Mouse (Mus musculus) right cerebral cortex, postnatal 36 days (tissue): ENCODE measurements around the gene AC124502.3.
"Not testable (repeated sequence)": the region's sequence is repeated elsewhere in the genome, so short reads cannot be mapped to it uniquely, and the experiment has no call there.

Source experiments
- DNase-seq, 2 experiments: peaks; one replicate each; pipeline ENCODE4 v3.0.0; 2022; ENCODE audit warnings: low spot score in 2 of 2, mixed read lengths in 1 of 2

Gene AC124502.3

GRCm38 (mm10) chr19:5038709-5039156 is at the start of gene AC124502.3, which contains the start of gene B4gat1:
TSS of gene AC124502.3 (plus strand) at chr19:5038891.
TSS of gene B4gat1 (plus strand) at chr19:5038826.
- DNase-seq, result peak; percentile 88 to 89

- no peak for DNase-seq
Measured at GRCm38 (mm10) chr19:4989013-4989412, 49.7 kb upstream of the AC124502.3 start.

- peak; percentile 80 to 81 for DNase-seq
Measured at GRCm38 (mm10) chr19:4989434-4990255, 49.0 kb upstream of the AC124502.3 start.

GRCm38 (mm10) chr19:4990256-4990625 is 48.5 kb upstream of the AC124502.3 start, which contains the start of gene Npas4:
TSS of gene Npas4 (minus strand) at chr19:4990316.
- DNase-seq, result no peak

- DNase-seq, result peak in 1 of 2 experiments; percentile 47
Measured at GRCm38 (mm10) chr19:4990716-4991115, 48.0 kb upstream of the AC124502.3 start.

- no peak for DNase-seq
Measured at GRCm38 (mm10) chr19:4992371-4992770, 46.3 kb upstream of the AC124502.3 start.

GRCm38 (mm10) chr19:4992904-4993303 is 45.8 kb upstream of the AC124502.3 start:
- DNase-seq, result peak; percentile 89 to 92

GRCm38 (mm10) chr19:4994043-4994442 is 44.6 kb upstream of the AC124502.3 start:
- DNase-seq, result peak; percentile 82 to 93

- peak; percentile 64 to 84 for DNase-seq
Measured at GRCm38 (mm10) chr19:4999445-5000140, 39.1 kb upstream of the AC124502.3 start.

GRCm38 (mm10) chr19:5001666-5002406 is 36.9 kb upstream of the AC124502.3 start:
- peak; percentile 96 to 98 for DNase-seq

GRCm38 (mm10) chr19:5003644-5004043 is 35.0 kb upstream of the AC124502.3 start:
- not testable (repeated sequence) for DNase-seq

- DNase-seq, result no peak
Measured at GRCm38 (mm10) chr19:5004925-5005324, 33.8 kb upstream of the AC124502.3 start.

- DNase-seq, result no peak
Measured at GRCm38 (mm10) chr19:5013138-5013537, 25.6 kb upstream of the AC124502.3 start.

GRCm38 (mm10) chr19:5014961-5015398 is 23.7 kb upstream of the AC124502.3 start:
- DNase-seq, result no peak

GRCm38 (mm10) chr19:5016221-5016742 is 22.4 kb upstream of the AC124502.3 start:
- no peak for DNase-seq

GRCm38 (mm10) chr19:5016782-5017181 is 21.9 kb upstream of the AC124502.3 start:
- no peak for DNase-seq

GRCm38 (mm10) chr19:5017611-5018010 is 21.1 kb upstream of the AC124502.3 start:
- no peak for DNase-seq

GRCm38 (mm10) chr19:5018191-5018590 is 20.5 kb upstream of the AC124502.3 start:
- DNase-seq, result no peak

- no peak for DNase-seq
Measured at GRCm38 (mm10) chr19:5021416-5021815, 17.3 kb upstream of the AC124502.3 start.

GRCm38 (mm10) chr19:5023621-5024479 is 14.8 kb upstream of the AC124502.3 start, which contains the start of gene Slc29a2:
TSS of gene Slc29a2 (plus strand) at chr19:5023860.
- DNase-seq, result peak; percentile 86 to 87
